Mouse (Mus musculus) liver, postnatal 0 days (tissue): ENCODE data around the gene Clp1.

Experiments
- CTCF ChIP-seq: sonication (generic); IDR thresholded peaks from 2 replicates; pipeline ENCODE4 v1.5.1; 2016; ENCODE audit warnings: antibody characterized with exemption, low read depth
- EP300 ChIP-seq: IDR thresholded peaks from 2 replicates; pipeline ENCODE4 v1.6.1; 2016; ENCODE audit warnings: antibody characterized with exemption, low read depth, mild to moderate bottlenecking

- no peak for TF ChIP-seq EP300
- no peak for TF ChIP-seq CTCF
These were observed 34.2 kb upstream of the Clp1 start for GRCm38 (mm10) chr2:84761309-84761708.
